22 mouse cellular contexts compared by ENCODE assay signal in the genomic region with DNA sequence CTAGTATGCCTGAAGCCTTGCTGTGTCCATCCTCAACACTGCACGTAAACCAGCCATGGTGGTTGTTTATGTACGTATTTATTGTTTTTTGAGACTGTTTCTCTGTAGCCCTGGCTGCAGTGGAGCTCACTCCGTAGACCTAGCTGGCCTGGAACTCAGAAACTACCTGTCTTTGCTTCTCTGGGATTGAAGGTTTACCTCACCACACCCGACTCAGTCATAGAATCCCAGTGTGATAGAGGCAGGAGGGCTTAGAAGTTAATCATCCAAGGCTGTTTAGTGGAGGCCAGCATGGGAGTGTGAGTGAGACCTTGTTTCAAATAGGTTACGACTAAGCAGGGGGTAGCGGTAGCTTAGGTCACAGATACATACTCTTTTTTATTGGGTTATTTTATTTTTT. TPM values are rescaled to one million over a fixed set of nuclear protein-coding genes. Genes with fewer than 3 reads are reported as not detected.
DNase-seq lines count a peak whose midpoint lies in the region; ATAC-seq and TF ChIP-seq lines count a peak whose summit lies in the region.
"Had no signal": no experiment of that assay in that cellular context is flagged by ENCODE, and none has a peak within 500 bp of the region (broad histone marks: within the 10 kb centered on the region; RNA-seq: fewer than 3 reads in every experiment).

No protein-coding gene starts in this region.

- no peak overlapping the region for H3K4me2 ChIP-seq in heart, embryonic 13.5 days
- H3K4me2 ChIP-seq in liver, embryonic 13.5 days = 0 out of 2 replicates have a peak overlapping the region, but pooled peaks have one; percentile 12
- peak overlapping the region; percentile 13 for H3K4me2 ChIP-seq in myocyte (ENCODE audit: low read depth)
- no peak overlapping the region for H3K4me2 ChIP-seq in kidney, embryonic 14.5 days (replicated peaks; ENCODE audit: low read depth, low read length)
- H3K4me2 ChIP-seq: forebrain, embryonic 13.5 days; heart, embryonic 12.5 days; hindbrain, embryonic 12.5 days; hindbrain, embryonic 15.5 days had no signal

- 0 out of 2 replicates have a peak overlapping the region, but pooled peaks have one; percentile 6 for H3K9ac ChIP-seq in heart, embryonic 13.5 days
- H3K9ac ChIP-seq in liver, embryonic 13.5 days = 0 out of 2 replicates have a peak overlapping the region, but pooled peaks have one; percentile 13
- H3K9ac ChIP-seq in kidney, embryonic 14.5 days (ENCODE audit: low read depth, low read length) = no peak overlapping the region
- H3K9ac ChIP-seq: forebrain, embryonic 13.5 days; forebrain, postnatal 0 days; heart, embryonic 12.5 days; hindbrain, embryonic 12.5 days; hindbrain, embryonic 15.5 days had no signal

- H3K36me3 ChIP-seq in heart, embryonic 13.5 days = peaks cover 28% of the 10 kb centered on the region
- no peaks in the 10 kb centered on the region for H3K36me3 ChIP-seq in testis, adult 2 months (ENCODE audit: control insufficient read depth, insufficient read depth, low read length)
- peaks cover 10% of the 10 kb centered on the region; the same call in 1 of the 2 replicates for H3K36me3 ChIP-seq in liver, embryonic 13.5 days
- H3K36me3 ChIP-seq in myocyte (ENCODE audit: control insufficient read depth, insufficient read depth) = peaks cover 4% of the 10 kb centered on the region
- H3K36me3 ChIP-seq in kidney, embryonic 14.5 days (ENCODE audit: control insufficient read depth, insufficient read depth, low read length) = no peaks in the 10 kb centered on the region
- H3K36me3 ChIP-seq: hindbrain, embryonic 12.5 days; hindbrain, embryonic 15.5 days had no signal

- intact Hi-C loops in heart, postnatal 10 days (cut with DNase I) = loop anchor here (2.0 kb wide), 1 partner anchor 13 kb away; no protein-coding TSS in a partner anchor

- ATAC-seq in heart, embryonic 13.5 days (ENCODE audit: extremely low read depth, insufficient number of reproducible peaks, low FRiP score, low TSS enrichment) = no peak
- no peak for ATAC-seq in liver, embryonic 13.5 days (ENCODE audit: low read depth)
- ATAC-seq in kidney, embryonic 14.5 days (ENCODE audit: low FRiP score, low TSS enrichment) = no peak
- ATAC-seq: CD4-positive, CD25-positive, alpha-beta regulatory T cell, adult 4 months; forebrain, embryonic 13.5 days; forebrain, postnatal 0 days; Patski had no signal

- no peaks in the 10 kb centered on the region for H3K9me3 ChIP-seq in heart, embryonic 13.5 days
- H3K9me3 ChIP-seq in liver, embryonic 13.5 days (replicated peaks) = no peaks in the 10 kb centered on the region
- no peaks in the 10 kb centered on the region for H3K9me3 ChIP-seq in kidney, embryonic 14.5 days (ENCODE audit: control insufficient read depth, low read length)
- H3K9me3 ChIP-seq: forebrain, embryonic 13.5 days; G1E; heart, embryonic 12.5 days; hindbrain, embryonic 12.5 days; hindbrain, embryonic 15.5 days had no signal

- no peak overlapping the region for H3K27ac ChIP-seq in heart, embryonic 13.5 days (replicated peaks)
- no peak overlapping the region; the same call in 1 of the 2 replicates for H3K27ac ChIP-seq in testis, adult 2 months (ENCODE audit: control insufficient read depth, insufficient read depth, low read depth, low read length)
- H3K27ac ChIP-seq in liver, embryonic 13.5 days = no peak overlapping the region
- no peak overlapping the region for H3K27ac ChIP-seq in kidney, embryonic 14.5 days (ENCODE audit: low read depth, low read length)
- H3K27ac ChIP-seq: forebrain, embryonic 10.5 days; forebrain, embryonic 13.5 days; hindbrain, embryonic 12.5 days; hindbrain, embryonic 15.5 days had no signal

- peaks cover 43% of the 10 kb centered on the region for H3K4me1 ChIP-seq in heart, embryonic 13.5 days
- peaks cover 5% of the 10 kb centered on the region for H3K4me1 ChIP-seq in testis, adult 2 months (ENCODE audit: control insufficient read depth, insufficient read depth, low read length)
- peaks cover 57% of the 10 kb centered on the region for H3K4me1 ChIP-seq in liver, embryonic 13.5 days (replicated peaks)
- H3K4me1 ChIP-seq in kidney, embryonic 14.5 days (ENCODE audit: control insufficient read depth, insufficient read depth, low read length) = no peaks in the 10 kb centered on the region; the same call in 1 of the 2 replicates

- TF ChIP-seq CTCF in testis, adult 2 months (IDR thresholded peaks at IDR 0.05; ENCODE audit: control insufficient read depth, insufficient read depth, insufficient replicate concordance, low read depth, low read length) = no peak

- H3K4me3 ChIP-seq in heart, embryonic 13.5 days = no peak overlapping the region
- peak overlapping the region; percentile 41; the same call in 1 of the 2 replicates for H3K4me3 ChIP-seq in testis, adult 2 months (ENCODE audit: control insufficient read depth, low read depth, low read length)
- H3K4me3 ChIP-seq in liver, embryonic 13.5 days (replicated peaks) = no peak overlapping the region
- no peak overlapping the region for H3K4me3 ChIP-seq in myocyte
- H3K4me3 ChIP-seq in kidney, embryonic 14.5 days (ENCODE audit: low read length) = no peak overlapping the region
- H3K4me3 ChIP-seq: forebrain, embryonic 10.5 days; forebrain, embryonic 13.5 days; heart, embryonic 12.5 days; hindbrain, embryonic 12.5 days; hindbrain, embryonic 15.5 days had no signal

- DNase-seq in heart, postnatal 10 days = no peak
- no peak for DNase-seq in testis, postnatal 10 days (ENCODE audit: low spot score)
- no peak for DNase-seq in liver, embryonic 13.5 days
- no peak for DNase-seq in frontal cortex, postnatal 10 days (ENCODE audit: low spot score in 2 of 2)
- DNase-seq: adrenal gland, postnatal 14 days; cerebellum, adult 11-12 months; cerebellum, adult 9-10 months; cerebellum, postnatal 14 days; forebrain, postnatal 0 days; gastrocnemius, postnatal 36 days had no signal

- no peaks in the 10 kb centered on the region for H3K27me3 ChIP-seq in heart, embryonic 13.5 days (replicated peaks)
- no peaks in the 10 kb centered on the region for H3K27me3 ChIP-seq in testis, adult 2 months (ENCODE audit: control insufficient read depth, insufficient read depth, low read length)
- H3K27me3 ChIP-seq in liver, embryonic 13.5 days = no peaks in the 10 kb centered on the region
- no peaks in the 10 kb centered on the region for H3K27me3 ChIP-seq in myocyte (ENCODE audit: control insufficient read depth, insufficient read depth, insufficient read length)
- H3K27me3 ChIP-seq in kidney, embryonic 14.5 days (ENCODE audit: control insufficient read depth, insufficient read depth, low read length) = no peaks in the 10 kb centered on the region
- H3K27me3 ChIP-seq: forebrain, embryonic 13.5 days; heart, embryonic 12.5 days; hindbrain, embryonic 12.5 days; hindbrain, embryonic 15.5 days; Patski had no signal

- peaks cover 72% of the 10 kb centered on the region for H3K79me2 ChIP-seq in myocyte (ENCODE audit: control insufficient read depth, insufficient read depth)

- no peak overlapping the region for H3ac ChIP-seq in myocyte (ENCODE audit: control insufficient read depth, insufficient read length)

- 88% methylated on average over 6 of the region's 6 CpGs for WGBS in heart, embryonic 13.5 days
- WGBS in liver, embryonic 13.5 days (ENCODE audit: insufficient replicate concordance) = 85% methylated on average over 6 of the region's 6 CpGs
- 84% methylated on average over 6 of the region's 6 CpGs for WGBS in kidney, embryonic 14.5 days

- TF ChIP-seq POLR2A in testis, adult 2 months (IDR thresholded peaks at IDR 0.05; ENCODE audit: control insufficient read depth, low read depth, low read length) = no peak
- TF ChIP-seq POLR2A in myocyte (IDR thresholded peaks at IDR 0.05; ENCODE audit: insufficient read length, low read depth) = no peak

TF ChIP-seq in myocyte, 11 proteins besides CTCF, POLR2A, EP300 and RAD21:
- no peak for TF ChIP-seq MYOD1 (IDR thresholded peaks at IDR 0.05; ENCODE audit: control insufficient read depth in 1 of 3, insufficient read length in 2 of 3, low read depth in 2 of 3)
- TF ChIP-seq E2F4 (IDR thresholded peaks at IDR 0.05; ENCODE audit: insufficient read depth) = no peak
- TF ChIP-seq SRF (IDR thresholded peaks at IDR 0.05; ENCODE audit: control insufficient read depth, insufficient read length, low read depth) = no peak
- no peak for TF ChIP-seq TCF3 (IDR thresholded peaks at IDR 0.05; ENCODE audit: insufficient read length, low read depth)
- no peak for TF ChIP-seq USF1 (IDR thresholded peaks at IDR 0.05; ENCODE audit: low read depth)
- no peak for TF ChIP-seq REST (IDR thresholded peaks at IDR 0.05; ENCODE audit: insufficient read depth, insufficient read length)
- TF ChIP-seq MYOG (IDR thresholded peaks at IDR 0.05; ENCODE audit: control insufficient read depth in 1 of 3, insufficient read depth in 1 of 3, insufficient read length in 2 of 3, low read depth in 2 of 3) = no peak
- TF ChIP-seq TCF12 (IDR thresholded peaks at IDR 0.05; ENCODE audit: insufficient read depth, poor library complexity, severe bottlenecking) = no peak
- TF ChIP-seq CEBPB (IDR thresholded peaks at IDR 0.05; ENCODE audit: insufficient read depth, poor library complexity, severe bottlenecking) = no peak
- no peak for TF ChIP-seq MAX (IDR thresholded peaks at IDR 0.05; ENCODE audit: low read depth)
- no peak for TF ChIP-seq POLR2AphosphoS2 (IDR thresholded peaks at IDR 0.05; ENCODE audit: insufficient read length, low read depth)

RNA-seq across cellular contexts. Expression of gene Ube2n, which starts 2.7 kb away (rescaled TPM):
- 248 and 271 TPM in 2 replicates for polyA plus RNA-seq in heart, embryonic 13.5 days (2015; fragmentation: Nextera tagmentation; extraction: Ambion mirVana)
- 100 to 1,000 TPM; 118 to 134 TPM for total RNA-seq in heart, postnatal 10 days (2021)
- 233 and 294 TPM in 2 replicates for polyA plus RNA-seq in testis, adult 2 months (2012; rRNA removed)
- polyA plus RNA-seq in liver, embryonic 13.5 days (2015; fragmentation: Nextera tagmentation; extraction: Ambion mirVana) = 183 and 200 TPM in 2 replicates
- polyA plus RNA-seq in myocyte (2012; fragmentation: generic; extraction: Trizol) = 157 TPM
- polyA plus RNA-seq in kidney, embryonic 14.5 days (2014; fragmentation: Nextera tagmentation; extraction: Ambion mirVana) = 403 and 409 TPM in 2 replicates

RNA-seq across cellular contexts. Expression of gene Mrpl42, which starts 15.9 kb away (rescaled TPM):
- 542 and 584 TPM in 2 replicates for polyA plus RNA-seq in heart, embryonic 13.5 days (2015; fragmentation: Nextera tagmentation; extraction: Ambion mirVana)
- total RNA-seq in heart, postnatal 10 days (2021) = 100 to 1,000 TPM; 308 to 331 TPM
- 56.5 and 64.5 TPM in 2 replicates for polyA plus RNA-seq in testis, adult 2 months (2012; rRNA removed)
- polyA plus RNA-seq in liver, embryonic 13.5 days (2015; fragmentation: Nextera tagmentation; extraction: Ambion mirVana) = 255 and 265 TPM in 2 replicates
- polyA plus RNA-seq in myocyte (2012; fragmentation: generic; extraction: Trizol) = 177 TPM
- 334 and 466 TPM in 2 replicates for polyA plus RNA-seq in kidney, embryonic 14.5 days (2014; fragmentation: Nextera tagmentation; extraction: Ambion mirVana)

RNA-seq across cellular contexts. Expression of gene Nudt4, which starts 46.3 kb away (rescaled TPM):
- polyA plus RNA-seq in heart, embryonic 13.5 days (2015; fragmentation: Nextera tagmentation; extraction: Ambion mirVana) = 85.2 and 107 TPM in 2 replicates
- 100 to 1,000 TPM; 215 to 280 TPM for total RNA-seq in heart, postnatal 10 days (2021)
- polyA plus RNA-seq in testis, adult 2 months (2012; rRNA removed) = 189 and 204 TPM in 2 replicates
- 81.7 and 96.5 TPM in 2 replicates for polyA plus RNA-seq in liver, embryonic 13.5 days (2015; fragmentation: Nextera tagmentation; extraction: Ambion mirVana)
- 36.8 TPM for polyA plus RNA-seq in myocyte (2012; fragmentation: generic; extraction: Trizol)
- polyA plus RNA-seq in kidney, embryonic 14.5 days (2014; fragmentation: Nextera tagmentation; extraction: Ambion mirVana) = 97.8 and 143 TPM in 2 replicates

Comparison
In these comparisons a context has a peak if more than half of its experiments do, and no peak if none do; other contexts are left out.
1. H3K4me2 ChIP-seq: peak in liver, embryonic 13.5 days (single experiment) and myocyte (single experiment); none in heart, embryonic 13.5 days (single experiment) and kidney, embryonic 14.5 days (single experiment).